Mouse (Mus musculus): ENCODE results near the gene Rbpjl.

Rbpjl gene

DNA sequence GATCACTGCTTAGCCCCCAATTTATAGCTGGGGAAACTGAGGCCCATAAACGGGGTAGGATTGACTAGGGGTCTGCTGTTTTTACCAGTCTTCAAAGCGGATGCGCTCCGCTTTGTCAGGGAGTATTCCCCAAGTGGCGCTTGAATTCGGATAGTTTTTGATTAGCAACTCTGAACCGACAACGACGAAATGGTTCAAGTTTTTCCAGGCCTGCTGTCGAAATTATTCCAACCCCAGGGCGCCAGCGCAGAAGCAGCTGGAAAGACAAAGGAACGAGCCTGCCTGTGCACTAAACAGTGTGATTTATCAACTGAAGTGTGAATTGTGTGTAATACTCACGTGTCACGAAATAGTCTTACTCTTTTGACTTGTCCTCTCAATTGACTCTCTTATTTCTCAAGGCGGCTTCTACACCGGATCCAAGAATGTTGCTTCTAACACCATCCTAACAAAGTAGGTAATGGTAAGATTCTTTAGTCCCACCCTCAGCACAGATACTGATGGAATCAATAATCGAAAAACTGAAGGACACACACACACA lies 40.6 kb downstream of the Rbpjl start, which contains the start of gene Sdc4:
Gene Sdc4 (minus strand): TSS at position 428 of the 541 bp plus-strand sequence.
- in situ Hi-C loops (cut with MseI, MboI), result no loop called here

DNA sequence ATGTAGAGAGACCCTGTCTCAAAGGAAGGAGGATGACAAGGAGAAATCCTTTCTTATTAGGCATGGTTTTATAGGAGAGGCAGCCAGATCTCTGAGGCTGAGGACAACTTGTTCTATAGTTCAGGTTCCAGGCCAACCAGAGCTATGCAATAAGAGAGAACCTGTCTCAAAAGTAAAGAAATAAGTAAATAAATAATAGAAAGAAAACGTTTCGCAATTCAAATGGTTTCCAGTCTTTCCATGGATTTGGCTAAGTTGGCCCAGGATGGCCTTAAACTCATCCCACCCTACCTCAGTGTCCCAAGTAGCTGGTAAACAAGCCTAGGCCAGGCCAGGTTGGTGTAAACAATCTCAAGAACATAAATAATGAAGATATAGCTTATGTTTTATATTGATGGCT lies 41.8 kb downstream of the Rbpjl start:
- in situ Hi-C loops (cut with MseI, MboI), result no loop called here

DNA sequence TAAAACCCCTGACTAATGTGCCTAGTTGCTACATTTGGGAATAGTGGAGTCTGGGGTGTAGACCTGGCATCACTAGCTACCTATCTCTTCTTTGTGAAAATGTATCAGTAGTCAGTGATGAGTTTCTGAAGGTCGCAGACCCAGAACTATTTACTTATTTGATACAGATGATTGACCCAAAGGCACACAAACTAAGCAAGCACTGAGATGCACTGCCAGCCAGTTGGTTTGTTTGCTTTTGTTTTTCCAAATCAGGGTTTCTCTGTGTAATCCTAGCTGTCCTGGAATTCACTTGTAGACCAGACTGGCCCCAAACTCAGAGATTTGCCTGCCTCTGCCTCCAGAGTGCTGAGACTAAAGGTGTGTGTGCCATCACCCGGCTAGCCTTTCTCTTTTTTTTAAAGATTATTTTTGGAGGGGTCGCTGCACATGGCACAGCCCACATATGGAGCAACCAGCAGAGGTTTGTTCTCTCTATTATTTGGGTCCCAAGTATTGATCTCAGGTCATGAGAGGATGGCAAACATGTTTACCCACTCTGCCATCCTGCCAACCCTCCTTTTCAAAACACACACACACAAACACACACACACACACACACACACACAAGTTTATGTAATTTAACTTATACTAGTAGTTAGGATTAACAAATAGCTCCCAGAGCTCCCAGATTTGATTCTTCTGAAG lies 42.6 kb downstream of the Rbpjl start:
- in situ Hi-C loops (cut with MseI, MboI), result no loop called here

DNA sequence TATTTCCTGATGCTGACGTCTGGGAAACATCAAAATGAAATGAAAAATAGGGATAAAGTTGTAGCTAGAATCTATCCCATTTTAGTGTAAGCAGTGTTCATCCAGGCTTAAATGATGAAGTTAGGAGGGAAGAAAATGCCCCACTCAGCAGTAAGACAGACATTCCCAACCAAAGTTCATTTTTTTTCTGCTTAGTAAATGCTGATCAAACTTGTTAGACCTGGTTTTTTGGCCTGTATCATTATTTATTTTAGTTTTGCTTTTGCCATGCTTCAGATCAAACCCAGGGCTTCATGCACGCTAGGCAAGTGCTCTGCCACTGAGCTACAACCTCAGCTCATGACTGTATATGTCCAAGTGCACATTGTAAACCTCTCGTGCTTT lies 43.1 kb downstream of the Rbpjl start:
- in situ Hi-C loops (cut with MseI, MboI), result no loop called here

DNA sequence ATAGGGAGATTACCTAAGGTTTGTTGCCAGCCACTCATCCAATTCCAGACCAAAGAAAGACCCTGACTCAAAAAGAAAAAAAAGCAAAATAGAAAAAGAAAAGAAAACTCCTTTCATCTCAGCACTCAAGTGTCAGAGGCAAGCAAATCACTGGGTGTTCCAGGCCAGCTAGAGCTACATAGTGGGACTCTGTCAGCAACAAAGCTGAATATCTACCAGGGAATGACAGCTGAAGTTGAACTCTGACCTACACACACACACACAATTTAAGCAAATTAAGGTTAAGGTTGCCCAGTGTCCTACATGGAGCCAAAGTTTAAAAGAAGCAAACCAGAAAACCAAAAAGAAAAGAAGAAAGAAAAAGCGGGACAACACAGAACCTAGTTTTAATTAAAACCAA lies 45.2 kb downstream of the Rbpjl start:
- in situ Hi-C loops (cut with MseI, MboI), result no loop called here

DNA sequence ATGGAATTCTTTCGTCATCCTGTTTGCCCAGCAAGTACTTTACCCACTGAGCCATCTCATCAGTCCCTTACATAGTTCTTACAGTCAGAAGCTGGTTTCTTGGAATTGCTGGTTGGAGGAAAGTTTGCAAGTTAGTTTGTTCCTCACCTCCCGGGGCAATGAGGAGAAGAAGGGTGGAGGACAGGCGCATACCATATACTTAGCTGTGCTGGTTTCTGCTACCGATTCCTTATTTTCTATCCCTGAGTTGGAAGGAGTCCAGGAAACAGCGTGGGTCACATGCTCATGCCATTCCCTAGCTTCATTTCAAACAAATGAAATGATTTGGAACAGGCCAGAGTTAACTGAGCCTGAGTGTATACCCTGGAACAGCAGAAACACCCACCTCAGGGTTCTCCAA lies 46.0 kb downstream of the Rbpjl start:
- in situ Hi-C loops (cut with MseI, MboI), result no loop called here

DNA sequence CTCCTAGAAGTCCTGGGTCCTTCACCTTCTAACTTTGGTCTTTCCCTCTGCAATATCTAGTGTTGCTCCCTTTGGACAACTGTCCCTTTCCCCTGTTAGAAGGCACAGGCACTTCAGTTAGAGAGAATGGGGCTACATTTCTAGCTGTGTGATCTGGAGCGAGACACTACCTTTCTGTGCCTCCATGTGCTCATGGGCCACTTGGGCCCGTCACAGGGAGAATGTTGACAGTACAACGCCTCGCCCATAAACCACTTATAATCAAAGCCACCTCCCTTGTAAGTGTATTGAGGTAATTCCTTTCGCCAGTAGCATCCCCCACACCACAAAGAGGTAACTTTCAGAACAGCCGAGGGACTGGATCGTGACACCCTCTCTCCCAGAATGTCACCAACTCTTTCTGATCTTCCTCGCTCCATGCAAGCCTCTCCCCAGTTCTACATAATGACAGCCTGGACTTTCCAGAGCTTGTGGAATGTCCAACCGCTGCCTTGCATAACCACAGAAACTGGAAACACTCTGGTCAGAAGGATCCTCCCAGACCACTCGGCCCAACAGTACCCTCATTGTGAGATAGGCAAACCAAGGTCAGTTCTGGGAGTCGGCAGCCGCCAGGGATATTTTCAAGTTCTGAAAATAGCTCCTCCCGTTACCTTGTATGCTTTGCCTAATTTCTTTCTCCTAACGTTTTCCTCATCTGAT lies 46.6 kb downstream of the Rbpjl start:
- in situ Hi-C loops (cut with MseI, MboI), result no loop called here

DNA sequence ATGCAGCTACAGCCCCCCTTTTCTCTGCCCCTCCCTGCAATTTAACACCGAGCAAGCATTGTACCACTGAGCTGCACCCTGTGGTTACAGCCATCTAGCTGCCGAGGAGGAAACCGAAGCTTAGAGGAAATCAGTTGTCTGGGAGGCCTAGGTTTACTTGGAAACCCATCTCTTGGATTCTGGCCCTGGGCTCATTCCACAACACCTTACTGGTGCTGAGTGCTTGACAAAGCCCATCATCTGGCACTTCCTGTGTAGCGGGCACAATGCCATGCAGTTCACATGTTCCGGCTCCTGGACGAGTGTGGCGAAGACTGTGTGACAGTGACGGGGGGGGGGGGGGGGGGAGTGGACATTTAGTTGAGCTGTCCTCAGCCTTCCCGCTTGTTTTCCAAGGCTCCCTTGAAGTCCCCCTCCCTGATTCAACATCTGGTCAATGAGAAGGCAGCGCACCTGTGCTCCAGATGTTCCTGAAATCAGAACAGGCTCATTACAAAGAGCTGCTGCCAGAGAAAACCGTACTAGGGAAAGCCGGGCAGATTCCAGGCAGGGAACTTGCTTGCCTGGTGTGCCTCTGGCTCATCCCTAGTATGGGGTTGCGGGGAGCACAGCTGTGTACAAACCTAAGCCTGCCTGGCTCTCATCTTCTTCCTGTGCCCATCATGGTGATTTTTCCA lies 49.2 kb downstream of the Rbpjl start:
- in situ Hi-C loops (cut with MseI, MboI), result no loop called here

DNA sequence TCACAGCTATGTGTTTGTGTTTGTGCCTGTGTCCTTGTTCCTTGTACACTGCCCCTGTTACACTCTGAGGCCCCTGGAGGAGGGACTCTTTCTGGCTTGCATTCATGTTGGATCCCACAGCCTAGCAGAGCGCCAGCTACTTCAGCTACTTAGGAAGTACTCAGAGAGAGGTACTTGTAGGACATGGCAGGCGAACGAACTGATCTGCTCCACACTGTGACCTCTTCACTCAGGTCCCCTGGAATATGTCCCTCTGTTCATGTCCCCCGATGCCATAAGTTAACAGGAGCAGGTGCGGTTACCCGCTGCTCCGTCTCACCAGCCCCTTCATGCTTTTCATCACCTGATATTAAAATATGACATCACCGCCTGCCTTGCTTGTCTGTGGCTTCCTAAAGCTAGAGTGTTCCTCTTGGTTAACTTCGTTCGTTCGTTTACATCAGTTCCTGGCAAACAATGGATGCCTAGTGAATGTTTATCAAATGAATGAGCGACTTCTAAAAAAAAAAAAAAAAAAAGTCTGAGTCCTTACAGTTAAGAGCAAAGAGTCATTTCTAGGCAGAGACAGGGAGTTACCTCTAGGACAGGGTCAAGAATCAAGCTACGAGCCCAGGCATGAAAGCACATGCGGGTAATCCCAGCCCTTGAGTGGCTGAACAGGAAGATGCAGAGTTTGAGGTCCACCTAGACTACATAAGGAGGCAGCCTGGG lies 50.3 kb downstream of the Rbpjl start:
- in situ Hi-C loops (cut with MseI, MboI), result no loop called here

DNA sequence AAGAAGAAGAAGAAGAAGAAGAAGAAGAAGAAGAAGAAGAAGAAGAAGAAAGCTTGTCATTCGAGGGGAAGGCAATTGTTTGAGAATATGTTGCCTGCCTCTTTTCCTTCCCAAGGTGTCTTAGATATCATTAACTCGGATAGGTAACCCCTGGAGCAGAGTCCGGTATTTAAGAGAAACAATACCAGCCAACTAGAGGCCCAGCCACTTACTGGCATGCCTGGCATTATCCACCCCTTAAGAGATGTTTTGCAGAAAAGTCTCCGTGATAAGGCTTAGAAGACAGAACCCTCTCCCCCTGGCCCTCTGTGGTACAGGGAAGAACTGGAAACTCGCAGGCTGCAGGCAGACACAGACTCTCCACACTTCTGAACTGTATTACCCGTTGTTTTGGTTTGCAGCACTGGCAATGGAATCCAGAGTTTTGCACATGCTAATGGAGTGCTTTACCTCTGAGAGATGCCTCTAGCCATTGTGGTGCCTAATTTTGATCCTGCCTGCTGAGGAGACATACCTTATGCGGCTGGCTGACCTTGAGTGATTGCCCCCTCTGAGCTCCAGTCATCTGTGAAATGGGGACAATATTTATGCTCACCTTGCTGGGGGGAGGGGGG lies 51.1 kb downstream of the Rbpjl start:
- in situ Hi-C loops (cut with MseI, MboI), result no loop called here

DNA sequence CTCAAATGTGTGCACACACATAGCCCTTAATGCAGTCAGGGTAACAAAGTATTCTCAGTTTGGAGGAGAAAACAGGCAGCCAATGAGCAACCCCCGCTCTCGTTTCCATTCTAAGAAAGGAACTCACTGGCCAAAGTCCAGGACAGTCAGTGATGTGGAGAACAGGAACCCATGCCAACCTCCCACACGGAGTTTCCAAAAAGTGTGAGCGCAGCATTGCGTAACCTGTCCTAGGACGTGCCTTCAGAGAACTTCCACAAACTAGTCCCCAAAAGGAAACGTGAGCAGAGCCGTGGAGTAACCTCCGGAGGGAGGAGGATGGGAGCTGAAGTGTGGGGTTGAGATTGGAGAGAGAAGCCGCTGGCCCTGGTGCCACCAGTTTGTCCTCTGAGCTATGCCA lies 51.9 kb downstream of the Rbpjl start:
- in situ Hi-C loops (cut with MseI, MboI), result no loop called here

DNA sequence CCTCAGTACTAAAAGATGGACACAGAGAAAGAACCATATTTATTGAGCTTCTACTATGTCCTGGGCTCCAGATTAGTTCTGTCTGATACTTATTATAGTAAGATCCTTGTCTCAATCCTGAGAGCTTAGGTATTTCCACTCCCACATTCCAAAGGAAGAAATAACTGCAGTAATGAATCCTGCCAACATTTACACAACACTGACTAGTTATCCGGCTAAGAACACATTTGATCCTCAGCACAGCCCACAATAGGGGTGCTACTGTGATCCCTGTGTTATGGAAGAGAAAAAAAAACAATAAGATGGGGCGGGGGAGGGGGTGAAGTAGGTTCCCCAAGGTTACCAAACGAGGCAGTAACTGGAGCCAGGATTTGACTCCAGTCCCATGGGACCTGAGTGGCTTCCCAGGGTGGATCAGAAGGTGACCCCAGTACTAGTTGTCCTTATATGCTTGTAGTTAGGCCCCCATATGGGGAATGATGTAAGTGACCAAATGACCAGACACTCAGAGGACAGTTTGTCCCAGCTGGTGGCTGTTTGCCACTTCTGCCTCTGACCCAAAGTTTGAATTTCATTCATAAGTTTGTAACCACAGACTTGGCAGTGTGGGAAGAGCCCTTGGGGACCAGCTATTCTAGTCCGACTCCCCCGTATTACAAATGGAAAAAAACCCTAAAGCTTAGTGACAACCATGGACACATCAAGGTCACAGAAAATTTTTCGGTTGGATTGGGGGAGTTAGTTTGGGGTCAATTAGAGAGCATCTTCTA lies 52.7 kb downstream of the Rbpjl start:
- in situ Hi-C loops (cut with MseI, MboI), result no loop called here

DNA sequence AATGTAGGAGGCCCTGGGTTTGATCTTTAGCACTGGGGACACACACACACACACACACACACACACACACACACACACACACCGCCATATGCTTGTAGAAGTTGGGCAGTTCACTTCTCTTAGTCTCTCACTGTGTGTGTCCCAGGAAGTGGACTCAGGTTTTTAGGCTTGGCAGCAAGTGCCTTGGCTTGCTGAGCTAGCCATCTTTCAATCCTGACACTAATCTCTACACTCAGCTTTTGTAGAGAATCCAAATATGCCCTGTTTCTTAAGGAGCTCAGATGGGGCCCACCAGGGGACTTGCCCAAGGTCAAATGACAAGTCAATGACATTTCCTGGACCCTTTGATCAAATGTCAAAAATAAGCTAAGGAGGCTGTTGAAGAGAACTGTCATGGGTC lies 53.5 kb downstream of the Rbpjl start:
- in situ Hi-C loops (cut with MseI, MboI), result no loop called here

DNA sequence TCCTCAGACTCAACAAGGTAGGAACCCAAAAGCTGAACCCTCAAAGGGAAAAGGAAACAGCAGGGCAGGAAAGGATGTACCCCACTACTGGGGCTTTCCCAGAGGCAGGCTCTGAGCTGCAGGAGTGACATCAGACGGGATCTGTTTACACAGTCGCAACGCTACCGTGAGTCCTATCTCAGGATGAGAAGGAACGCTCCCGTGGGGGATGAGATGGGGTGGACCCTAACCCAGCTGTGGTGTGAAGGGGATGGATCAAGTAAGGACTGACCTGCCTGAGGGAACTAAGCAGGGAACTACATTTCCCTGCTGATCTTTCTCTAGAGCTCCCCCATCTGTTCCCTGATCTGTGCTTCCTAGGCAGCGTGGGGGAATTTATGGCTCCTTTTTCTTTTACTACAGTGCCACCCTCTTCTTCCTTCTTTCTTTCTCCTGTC lies 53.9 kb downstream of the Rbpjl start, which contains the start of gene Sys1:
Gene Sys1 (plus strand): TSS at position 101 of the 437 bp plus-strand sequence.
- in situ Hi-C loops (cut with MseI, MboI), result no loop called here

DNA sequence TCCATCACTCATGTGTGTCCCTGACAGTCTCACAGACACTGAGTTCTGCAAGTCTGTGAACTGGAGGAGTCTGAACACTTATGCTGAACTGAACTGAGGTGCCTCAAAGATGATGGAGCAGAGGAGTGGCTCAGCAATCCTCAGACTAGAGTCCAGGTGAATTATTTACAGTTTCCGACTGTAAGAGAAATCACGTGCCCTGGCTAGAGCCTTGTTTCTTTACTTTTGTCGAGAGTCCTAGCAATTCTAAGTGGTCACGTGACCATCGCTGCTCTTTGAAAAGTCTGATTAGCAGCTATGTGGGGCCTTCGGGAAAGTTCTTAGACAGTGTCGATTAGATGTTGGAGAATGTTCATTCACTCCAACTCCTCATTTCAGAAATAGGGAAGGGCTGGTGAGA lies 55.0 kb downstream of the Rbpjl start:
- in situ Hi-C loops (cut with MseI, MboI), result no loop called here

DNA sequence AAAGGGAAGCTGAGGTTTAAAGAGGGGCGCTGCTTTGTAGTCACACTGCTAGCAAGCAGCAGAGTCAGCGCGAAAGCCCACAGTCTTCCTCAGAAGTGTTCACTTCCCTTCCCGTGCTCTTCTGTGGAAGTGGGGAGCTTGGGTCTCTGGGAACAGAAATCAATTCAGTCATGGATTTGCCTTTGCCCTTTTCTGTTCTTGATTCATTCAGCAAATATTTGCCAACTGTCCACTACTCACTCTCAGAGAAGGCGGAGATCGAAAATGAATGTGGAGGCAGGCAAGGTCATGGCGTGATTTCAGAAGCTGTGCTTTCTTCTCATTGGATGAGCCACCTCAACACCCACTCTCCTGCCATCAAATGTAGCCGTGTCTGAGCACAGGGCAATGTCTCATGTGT lies 55.6 kb downstream of the Rbpjl start:
- in situ Hi-C loops (cut with MseI, MboI), result no loop called here

DNA sequence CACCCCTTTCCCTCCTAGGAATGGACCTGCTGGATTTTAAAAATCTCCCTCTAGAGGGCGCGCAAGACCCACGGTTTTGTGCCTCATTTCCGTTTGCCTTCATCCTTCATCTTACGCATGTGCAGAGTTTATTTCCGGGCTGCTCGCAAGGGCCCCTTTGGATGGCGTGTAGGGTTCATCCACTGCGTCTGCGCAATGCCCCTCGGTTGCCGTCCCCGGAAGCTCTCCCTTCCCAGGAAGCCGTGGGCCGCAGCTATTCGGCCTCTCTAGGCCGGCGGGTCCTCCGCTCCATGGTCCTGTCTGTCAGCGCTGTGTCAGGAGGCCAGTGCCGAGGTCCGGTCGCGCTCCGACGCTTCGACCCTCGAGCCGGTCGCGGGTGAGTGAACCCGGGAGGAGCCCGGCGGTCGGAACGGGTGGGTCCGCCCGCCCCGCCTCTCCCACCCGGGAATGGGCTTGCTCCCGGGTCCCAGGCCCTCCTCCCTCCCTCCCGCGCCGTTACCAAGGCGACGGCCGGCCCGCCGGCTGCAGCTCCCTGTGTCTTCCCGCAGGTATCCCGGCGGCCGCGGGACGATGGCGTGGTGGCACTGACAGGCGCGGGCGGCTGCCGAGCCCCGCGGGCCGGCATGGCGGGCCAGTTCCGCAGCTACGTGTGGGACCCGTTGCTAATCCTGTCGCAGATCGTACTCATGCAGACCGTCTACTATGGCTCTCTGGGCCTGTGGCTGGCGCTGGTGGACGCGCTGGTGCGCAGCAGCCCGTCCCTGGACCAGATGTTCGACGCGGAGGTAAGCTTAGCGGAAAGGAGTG lies 58.0 kb downstream of the Rbpjl start, which contains the start of gene Gm20458:
Gene Gm20458 (plus strand): TSS at position 223 of the 807 bp plus-strand sequence.
- in situ Hi-C loops (cut with MseI, MboI), result no loop called here

Data from mouse trophoblast stem cell (cell line).